Mouse (Mus musculus) heart, embryonic 10.5 days (tissue): ENCODE results near the gene Cabcoco1. TPM values are rescaled to one million over a fixed set of nuclear protein-coding genes. Genes with fewer than 3 reads are reported as not detected.

Experiments used
- DNase-seq: peaks from one replicate; pipeline ENCODE4 v3.0.0-alpha.2; 2017; ENCODE audit warnings: low spot score
- H3K27ac ChIP-seq: fragments of 300-500 bp; sonication (generic); 2 replicates; pipeline ENCODE4 v1.5.1; 2016; ENCODE audit warnings: mild to moderate bottlenecking
- H3K27me3 ChIP-seq: fragments of 300-500 bp; sonication (generic); 2 replicates; pipeline ENCODE4 v1.6.1; 2016; ENCODE audit warnings: mild to moderate bottlenecking; ENCODE audit not compliant: poor library complexity, insufficient read depth, severe bottlenecking
- H3K36me3 ChIP-seq: fragments of 300-500 bp; sonication (generic); 2 replicates; pipeline ENCODE4 v1.6.1; 2016; ENCODE audit warnings: mild to moderate bottlenecking, moderate library complexity
- H3K4me1 ChIP-seq: fragments of 300-500 bp; sonication (generic); 2 replicates; pipeline ENCODE4 v1.6.1; 2016; ENCODE audit warnings: mild to moderate bottlenecking
- H3K4me3 ChIP-seq: fragments of 300-500 bp; sonication (generic); 2 replicates; pipeline ENCODE4 v1.5.1; 2016; ENCODE audit warnings: mild to moderate bottlenecking, moderate library complexity
- H3K9me3 ChIP-seq: fragments of 300-500 bp; sonication (generic); 2 replicates; pipeline ENCODE4 v1.6.1; 2016; ENCODE audit warnings: mild to moderate bottlenecking, moderate library complexity
- WGBS: fragments of 180-500 bp; shearing (Covaris S2); methylation state at CpG from one replicate; pipeline ENCODE4 v1.1.7; 2016; 5-methylcytosine and 5-hydroxymethylcytosine counted together
- polyA plus RNA-seq: library from polyadenylated mRNA; unstranded; fragments of >200 nt; fragmentation: Nextera tagmentation; extraction: Ambion mirVana; gene quantifications from 2 replicates; pipeline ENCODE4 v1.2.1, GENCODE M21; 2016

Gene Cabcoco1
- polyA plus RNA-seq, result 5.0 and 13.7 TPM in 2 replicates

DNA sequence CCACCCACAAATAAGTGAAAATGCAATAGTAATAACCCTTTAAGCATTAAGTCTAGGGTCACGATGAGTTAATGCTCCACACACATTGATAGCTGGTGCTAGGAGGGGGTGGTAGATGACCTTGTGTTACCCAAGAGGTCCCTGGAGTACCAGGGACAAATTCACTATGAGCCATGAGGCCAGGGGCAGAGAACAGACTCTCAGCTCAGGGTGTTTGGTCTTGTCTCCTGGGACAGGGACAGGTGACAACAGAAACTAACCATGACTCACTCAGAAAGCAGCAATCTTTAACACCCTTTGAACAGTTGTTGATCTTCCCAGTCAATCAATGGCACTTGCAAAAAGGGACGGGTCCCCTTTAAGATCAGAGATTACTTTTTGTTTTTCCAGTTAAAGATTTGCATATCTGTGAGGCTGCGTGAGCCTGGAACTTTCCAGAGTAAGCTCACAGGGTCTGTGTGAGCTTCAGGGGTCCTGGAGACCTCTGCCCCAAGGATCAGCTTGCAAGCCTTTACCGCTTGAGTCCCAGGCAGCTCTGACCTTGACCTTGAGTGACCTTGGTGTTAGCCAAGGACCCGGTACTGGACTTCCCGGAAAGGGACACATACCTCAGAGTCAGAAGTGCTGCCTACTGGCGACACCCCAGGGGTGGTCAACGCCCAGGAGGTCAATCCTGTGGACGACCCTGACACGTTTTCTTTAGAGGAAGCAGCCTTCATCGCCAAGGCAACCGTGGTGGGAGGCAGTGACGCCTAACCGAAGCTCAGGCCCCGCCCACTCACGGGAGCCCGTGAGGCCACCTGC, at the start of gene Cabcoco1:
Gene Cabcoco1 (minus strand): TSS at position 758 of the 804 bp plus-strand sequence.
- WGBS, result 6% methylated on average over 17 of the region's 17 CpGs
- Histone ChIP-seq H3K4me1 (peaks cover 13% of the 10 kb centered on the region), H3K27ac (peak within 1 kb of the TSS; percentile 88), H3K36me3 (no peaks in the 10 kb centered on the region), H3K4me3 (peak within 1 kb of the TSS; percentile 57), H3K9me3 (no peaks in the 10 kb centered on the region), H3K27me3 (no peaks in the 10 kb centered on the region)
- peak; percentile 83 for DNase-seq

DNA sequence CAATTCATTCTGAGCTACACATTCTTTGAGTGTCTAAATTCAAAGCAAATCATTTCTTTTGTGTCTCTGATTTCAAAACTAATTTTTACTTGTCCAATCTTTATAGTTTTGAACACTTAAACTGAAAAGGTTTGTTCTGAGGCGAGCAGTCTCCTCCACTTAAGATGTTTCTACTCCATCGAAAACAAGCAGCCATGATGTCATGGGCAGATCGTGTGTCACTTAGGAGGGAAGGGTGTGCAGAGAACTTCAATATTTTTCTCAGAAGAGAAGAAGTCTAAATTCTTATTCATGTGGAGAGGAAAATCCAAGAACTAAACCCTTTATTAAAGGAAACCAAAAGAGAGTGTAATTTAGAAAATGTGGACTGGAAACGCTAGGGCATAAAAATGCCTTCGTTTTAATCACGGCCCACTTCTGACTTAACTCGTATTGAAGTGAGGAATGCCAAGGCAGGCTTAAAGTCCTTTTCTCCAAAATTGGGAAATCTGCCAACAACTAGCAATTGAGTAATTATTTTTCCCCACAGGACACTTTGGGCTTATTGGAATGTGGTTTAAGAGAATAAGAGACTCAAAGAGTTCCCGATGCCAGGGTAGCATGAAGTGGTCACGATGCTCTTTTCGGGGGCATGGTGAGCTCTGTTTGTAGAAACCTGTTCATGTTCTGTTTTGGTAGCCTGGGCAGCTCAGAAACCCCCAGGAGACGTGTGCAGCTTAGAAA, 48.0 kb upstream of the Cabcoco1 start:
- Histone ChIP-seq H3K4me3 (no peak overlapping the region), H3K4me1 (no peaks in the 10 kb centered on the region), H3K27me3 (no peaks in the 10 kb centered on the region), H3K9me3 (no peaks in the 10 kb centered on the region), H3K27ac (no peak overlapping the region), H3K36me3 (no peaks in the 10 kb centered on the region)
- DNase-seq, result no peak
- 85% methylated on average over 11 of the region's 11 CpGs for WGBS

DNA sequence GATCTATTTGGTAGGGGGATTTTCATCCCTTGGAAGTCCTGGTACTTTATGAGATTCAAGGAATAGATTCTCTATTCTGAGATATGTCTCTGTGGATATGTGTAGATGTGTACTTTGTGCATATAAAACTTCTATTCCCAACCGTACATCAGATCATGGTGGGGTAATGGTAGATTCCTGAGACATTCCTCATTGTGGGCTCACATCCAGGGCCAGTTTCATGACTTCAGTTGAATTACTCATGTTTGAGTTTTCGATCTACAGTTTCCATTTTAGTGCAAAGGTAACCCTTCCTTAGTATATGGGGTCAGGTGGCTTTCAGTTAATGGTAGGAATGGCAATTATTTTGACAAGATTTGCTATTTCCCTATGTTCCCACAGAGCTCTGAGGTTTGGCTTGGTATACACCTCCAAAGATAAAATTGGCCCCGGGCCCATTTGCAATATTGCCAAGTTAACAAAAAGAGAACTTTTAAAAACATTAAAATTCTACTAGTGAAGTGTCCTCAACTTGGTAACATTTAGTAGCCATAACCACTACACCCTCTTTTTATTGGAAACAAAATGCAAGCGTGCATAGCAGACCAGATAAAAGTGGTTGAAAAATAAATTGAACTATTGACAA, 45.8 kb upstream of the Cabcoco1 start:
- WGBS, result 81% methylated on average over 4 of the region's 4 CpGs
- Histone ChIP-seq H3K27ac (no peak overlapping the region), H3K27me3 (no peaks in the 10 kb centered on the region), H3K36me3 (no peaks in the 10 kb centered on the region), H3K4me1 (no peaks in the 10 kb centered on the region), H3K9me3 (no peaks in the 10 kb centered on the region), H3K4me3 (no peak overlapping the region)
- DNase-seq, result no peak

DNA sequence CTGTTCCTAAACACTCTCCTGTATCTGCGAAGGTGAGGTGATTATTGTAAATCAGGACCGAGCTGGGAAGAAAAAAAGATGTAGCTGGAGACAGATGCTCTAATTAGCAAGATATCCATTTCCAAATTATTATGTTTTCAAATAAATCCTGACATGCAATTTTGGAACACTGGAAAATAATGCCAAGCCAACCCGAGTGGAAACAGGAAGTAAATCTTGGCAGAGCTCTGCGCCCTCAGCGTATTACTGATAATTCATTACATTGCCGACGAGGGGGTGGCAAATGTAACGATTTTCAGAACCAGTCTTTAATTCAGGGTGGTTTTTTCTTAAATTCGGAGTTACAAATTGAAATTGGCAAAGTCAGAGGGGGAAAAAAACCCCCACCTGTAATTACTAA, 35.6 kb upstream of the Cabcoco1 start:
- 84% methylated on average over 9 of the region's 9 CpGs for WGBS
- Histone ChIP-seq H3K4me3 (no peak overlapping the region), H3K27ac (no peak overlapping the region), H3K27me3 (no peaks in the 10 kb centered on the region), H3K36me3 (no peaks in the 10 kb centered on the region), H3K9me3 (no peaks in the 10 kb centered on the region), H3K4me1 (no peaks in the 10 kb centered on the region)
- no peak for DNase-seq

DNA sequence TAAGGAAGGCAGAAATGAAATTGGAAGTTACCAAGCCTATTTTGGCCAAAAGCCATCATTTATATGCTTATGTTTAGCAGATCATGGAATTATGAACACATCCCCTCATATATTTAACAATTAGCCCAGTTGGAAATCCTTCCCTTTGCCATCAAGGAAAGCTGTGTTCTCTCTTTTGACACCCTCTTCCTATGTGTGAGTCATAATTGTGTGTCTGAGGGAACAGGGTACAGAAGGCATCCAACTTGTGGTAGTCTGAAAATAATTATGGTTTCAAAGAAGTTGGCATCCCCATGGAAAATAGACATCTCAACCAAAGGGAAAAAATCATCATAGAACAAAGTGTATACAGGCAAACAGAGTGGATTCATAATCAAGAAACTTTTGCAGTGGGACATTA, 26.5 kb upstream of the Cabcoco1 start:
- H3K36me3 ChIP-seq, result no peaks in the 10 kb centered on the region
- no peak overlapping the region for H3K27ac ChIP-seq
- H3K4me3 ChIP-seq, result no peak overlapping the region
- no peaks in the 10 kb centered on the region for H3K4me1 ChIP-seq
- no peaks in the 10 kb centered on the region for H3K9me3 ChIP-seq
- no peak for DNase-seq
- H3K27me3 ChIP-seq, result no peaks in the 10 kb centered on the region

DNA sequence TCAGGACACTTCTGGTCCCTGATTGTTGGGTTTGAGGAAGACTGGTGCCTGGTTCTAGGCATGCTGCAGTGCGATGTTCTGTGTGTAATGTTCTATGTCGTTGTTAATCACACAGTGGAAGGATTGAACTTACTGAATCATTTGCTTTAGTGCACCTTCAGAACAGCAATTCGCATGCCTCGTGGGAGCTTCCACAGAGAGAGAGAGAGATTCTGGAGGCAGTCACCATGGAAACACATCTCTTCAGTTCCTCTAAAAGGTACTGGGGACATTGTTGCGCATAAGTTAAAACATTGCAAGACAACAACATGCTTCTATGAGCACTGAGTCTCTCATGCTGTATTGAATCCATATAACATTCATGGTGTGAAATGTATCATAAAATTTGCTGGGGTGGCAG, 20.6 kb upstream of the Cabcoco1 start:
- H3K36me3 ChIP-seq, result no peaks in the 10 kb centered on the region
- no peaks in the 10 kb centered on the region for H3K4me1 ChIP-seq
- WGBS, result 83% methylated on average over 5 of the region's 5 CpGs
- DNase-seq, result no peak
- H3K27me3 ChIP-seq, result no peaks in the 10 kb centered on the region
- H3K27ac ChIP-seq, result no peak overlapping the region
- no peak overlapping the region for H3K4me3 ChIP-seq
- no peaks in the 10 kb centered on the region for H3K9me3 ChIP-seq

DNA sequence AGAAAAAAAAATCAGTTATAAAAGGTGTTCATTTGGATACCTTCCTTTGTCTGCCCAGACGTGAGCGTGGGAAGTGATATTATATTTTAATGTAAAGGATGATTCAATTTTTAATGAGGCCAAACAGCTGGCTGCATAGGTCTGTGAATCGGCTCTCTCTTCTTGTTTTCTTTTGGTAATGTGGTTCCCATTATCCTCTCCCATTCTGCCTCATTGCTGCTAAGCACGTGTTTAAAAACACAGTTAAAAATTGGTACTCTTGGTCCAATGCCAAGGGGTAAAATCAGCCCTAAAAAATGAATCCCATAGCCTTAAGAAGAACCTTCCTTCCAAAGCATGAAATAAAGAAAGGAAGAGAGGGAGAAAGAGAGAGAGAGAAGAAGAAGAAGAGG, 17.1 kb upstream of the Cabcoco1 start:
- Histone ChIP-seq H3K27ac (no peak overlapping the region), H3K4me1 (no peaks in the 10 kb centered on the region), H3K4me3 (no peak overlapping the region), H3K9me3 (no peaks in the 10 kb centered on the region), H3K36me3 (no peaks in the 10 kb centered on the region), H3K27me3 (no peaks in the 10 kb centered on the region)
- DNase-seq, result no peak
- 76% methylated on average over 4 of the region's 4 CpGs for WGBS

DNA sequence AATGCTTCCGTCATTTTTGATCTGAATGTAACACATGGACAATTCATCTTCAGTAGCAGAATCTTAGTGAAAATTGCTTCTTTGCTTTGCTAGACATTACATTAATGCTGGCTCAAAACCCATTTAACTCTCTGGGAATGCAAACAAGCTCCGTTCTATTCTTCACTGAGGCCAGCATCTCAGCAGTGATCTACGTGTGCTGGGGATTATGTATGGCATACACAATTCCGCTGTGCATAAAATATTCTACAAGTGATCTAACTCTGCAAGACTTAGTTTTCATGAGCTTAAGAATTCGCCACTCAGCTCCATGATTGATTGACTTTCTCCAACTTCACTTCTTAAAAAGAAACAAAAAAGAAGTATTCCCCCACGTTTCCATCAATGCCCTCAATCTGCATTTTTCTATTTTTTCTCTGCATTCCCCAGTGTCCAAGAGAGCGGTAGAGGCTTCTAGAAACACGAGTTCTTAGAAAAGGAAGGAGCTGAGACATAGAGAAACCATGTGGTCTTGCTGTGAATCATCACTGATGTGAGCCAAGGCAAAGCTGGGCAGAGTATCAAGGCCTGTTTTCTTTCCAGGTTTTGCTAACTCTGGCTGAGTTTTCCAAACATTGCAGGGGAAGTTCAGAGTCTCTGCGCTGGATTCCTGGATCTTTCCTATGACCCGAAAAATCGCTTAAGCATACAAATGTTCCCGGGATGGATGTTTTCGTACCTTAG, 16.6 kb upstream of the Cabcoco1 start:
- no peaks in the 10 kb centered on the region for H3K9me3 ChIP-seq
- H3K27ac ChIP-seq, result no peak overlapping the region
- DNase-seq, result no peak
- H3K27me3 ChIP-seq, result no peaks in the 10 kb centered on the region
- H3K4me1 ChIP-seq, result no peaks in the 10 kb centered on the region
- 78% methylated on average over 13 of the region's 13 CpGs for WGBS
- H3K36me3 ChIP-seq, result no peaks in the 10 kb centered on the region
- no peak overlapping the region for H3K4me3 ChIP-seq

DNA sequence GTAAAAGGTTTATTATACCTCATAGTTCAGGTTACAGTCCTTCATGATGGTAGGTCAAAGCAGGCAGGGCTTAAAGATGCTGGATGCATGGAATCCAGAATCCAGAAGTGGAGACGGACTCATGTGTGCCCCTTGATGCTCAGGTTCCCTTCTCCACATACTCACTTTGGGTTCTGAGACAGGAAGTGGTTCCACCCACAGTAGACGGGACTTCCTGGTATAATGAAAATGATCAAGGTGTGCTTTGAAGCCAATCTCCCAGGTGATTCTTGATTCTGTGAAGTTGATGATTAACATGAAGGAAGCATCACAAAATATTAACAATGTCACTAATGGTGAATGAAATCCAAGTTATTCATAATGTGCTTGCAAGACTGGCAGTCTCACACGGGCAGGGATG, 12.0 kb upstream of the Cabcoco1 start:
- Histone ChIP-seq H3K9me3 (no peaks in the 10 kb centered on the region), H3K4me1 (no peaks in the 10 kb centered on the region), H3K27ac (no peak overlapping the region), H3K36me3 (no peaks in the 10 kb centered on the region), H3K4me3 (no peak overlapping the region), H3K27me3 (no peaks in the 10 kb centered on the region)
- no peak for DNase-seq
- 80% methylated on average over 3 of the region's 3 CpGs for WGBS

DNA sequence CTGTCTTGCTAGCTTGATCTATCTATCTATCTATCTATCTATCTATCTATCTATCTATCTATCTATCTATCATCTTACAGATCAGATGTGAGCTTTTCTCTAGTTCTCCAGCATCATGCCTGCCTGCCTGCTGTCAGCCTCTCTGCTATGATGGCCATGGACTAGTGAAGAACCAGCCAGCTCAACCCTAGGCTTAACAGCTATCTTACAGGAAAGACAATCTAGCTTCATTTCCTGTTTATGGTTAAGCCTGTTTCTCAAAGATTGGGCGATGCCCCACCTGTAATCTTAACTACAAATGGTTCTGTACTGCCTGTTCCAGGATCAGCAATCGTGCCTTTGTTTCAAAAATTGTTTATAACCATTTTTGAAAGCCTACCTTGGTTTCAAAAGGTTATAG, 10.9 kb upstream of the Cabcoco1 start:
- H3K4me1 ChIP-seq, result no peaks in the 10 kb centered on the region
- no peaks in the 10 kb centered on the region for H3K9me3 ChIP-seq
- no peaks in the 10 kb centered on the region for H3K27me3 ChIP-seq
- no peaks in the 10 kb centered on the region for H3K36me3 ChIP-seq
- no peak for DNase-seq
- H3K27ac ChIP-seq, result no peak overlapping the region
- no peak overlapping the region for H3K4me3 ChIP-seq
- 69% methylated on average over 2 of the region's 2 CpGs for WGBS

DNA sequence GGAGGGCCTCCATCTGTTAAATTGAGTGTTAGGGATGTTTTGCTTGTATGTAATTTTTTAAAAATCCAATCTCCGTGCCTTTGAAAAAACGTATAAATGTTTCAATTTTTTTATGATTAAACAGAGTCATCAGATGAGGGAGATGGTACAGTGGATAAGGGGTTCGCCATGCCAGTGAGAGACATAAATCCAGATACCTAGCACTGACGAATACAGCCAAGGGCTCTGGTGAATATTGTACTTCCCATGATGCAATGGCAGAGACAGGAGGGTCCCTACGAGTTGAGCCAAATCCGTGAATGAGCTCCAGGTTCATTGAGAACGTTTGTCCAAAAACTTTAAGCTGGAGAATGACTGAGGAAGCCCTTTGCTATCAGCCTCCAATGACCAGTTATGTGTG, 9.6 kb upstream of the Cabcoco1 start:
- Histone ChIP-seq H3K4me3 (no peak overlapping the region), H3K36me3 (no peaks in the 10 kb centered on the region), H3K9me3 (no peaks in the 10 kb centered on the region), H3K4me1 (no peaks in the 10 kb centered on the region), H3K27me3 (no peaks in the 10 kb centered on the region), H3K27ac (no peak overlapping the region)
- 85% methylated on average over 7 of the region's 7 CpGs for WGBS
- DNase-seq, result no peak

DNA sequence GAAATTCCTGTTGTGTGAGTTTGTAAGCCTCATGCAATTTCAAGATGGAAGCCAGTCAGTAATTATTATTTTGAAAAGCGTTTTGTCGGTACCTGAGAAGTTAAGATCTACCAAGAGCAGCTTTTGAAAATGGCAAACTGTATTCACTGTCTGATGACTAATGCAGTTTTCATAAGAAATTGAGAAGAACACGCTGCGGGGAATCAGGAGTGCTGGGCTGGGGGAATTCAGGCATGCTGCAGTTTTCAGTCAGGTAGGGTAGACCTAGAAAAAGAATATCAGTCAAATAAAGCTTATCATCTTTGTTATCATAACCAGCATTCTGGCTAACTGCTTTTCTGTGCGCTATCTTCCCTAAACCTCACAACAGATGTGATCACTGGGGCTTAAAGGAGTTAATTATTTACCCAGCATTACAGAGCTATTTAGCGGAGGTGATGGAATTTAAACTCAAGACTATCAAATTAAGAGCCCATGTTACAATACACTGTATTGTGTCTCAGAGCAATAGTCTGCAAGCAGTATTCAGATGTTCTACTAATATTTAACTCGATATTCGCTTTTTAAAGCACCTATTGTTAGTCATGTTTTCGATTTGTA, 9.1 kb upstream of the Cabcoco1 start:
- no peak for DNase-seq
- no peaks in the 10 kb centered on the region for H3K36me3 ChIP-seq
- no peak overlapping the region for H3K27ac ChIP-seq
- WGBS, result 88% methylated on average over 9 of the region's 9 CpGs
- no peaks in the 10 kb centered on the region for H3K9me3 ChIP-seq
- no peaks in the 10 kb centered on the region for H3K4me1 ChIP-seq
- H3K4me3 ChIP-seq, result no peak overlapping the region
- H3K27me3 ChIP-seq, result no peaks in the 10 kb centered on the region
